Mouse (Mus musculus) bone marrow, adult 2 months (tissue): ENCODE data around the gene Csrp1. TPM values are rescaled to one million over a fixed set of nuclear protein-coding genes. Genes with fewer than 3 reads are reported as not detected.
A peak's percentile ranks its signal among the peaks of the same experiment; 100 is the strongest.

Experiments
- H3K27ac ChIP-seq: fragments of 200-500 bp; 2 replicates; pipeline ENCODE4 v1.5.1; 2012; ENCODE audit warnings: low read depth, mild to moderate bottlenecking, control low read depth, inconsistent platforms, low read length; ENCODE audit not compliant: control insufficient read depth, poor library complexity, insufficient read depth
- H3K4me1 ChIP-seq: fragments of 200-500 bp; 2 replicates; pipeline ENCODE4 v1.6.1; 2011; ENCODE audit warnings: low read length; ENCODE audit not compliant: control insufficient read depth, insufficient read depth
- H3K4me3 ChIP-seq: fragments of 200-500 bp; replicated peaks from 2 replicates; pipeline ENCODE3; 2011; ENCODE audit warnings: mild to moderate bottlenecking, low read depth, low read length, control low read depth; ENCODE audit not compliant: control insufficient read depth
- CTCF ChIP-seq: fragments of 200-500 bp; IDR thresholded peaks from 2 replicates; pipeline ENCODE4 v1.5.1; 2011; ENCODE audit warnings: low read length, control low read depth; ENCODE audit not compliant: control insufficient read depth, insufficient read depth
- POLR2A ChIP-seq: fragments of 200-500 bp; IDR thresholded peaks from 2 replicates; pipeline ENCODE4 v1.6.1; 2011; ENCODE audit warnings: low read depth, mild to moderate bottlenecking, control low read depth, low read length, borderline replicate concordance; ENCODE audit not compliant: control insufficient read depth
- WGBS: fragments of 180-500 bp; shearing (Covaris S2); methylation state at CpG from one replicate; pipeline ENCODE4 v1.1.7; 2018; 5-methylcytosine and 5-hydroxymethylcytosine counted together
- polyA plus RNA-seq: library from polyadenylated mRNA; stranded (reverse); fragments of >200 nt; gene quantifications from 2 replicates; pipeline ENCODE4 v1.2.4, GENCODE M21; 2011; ENCODE audit warnings: low replicate concordance; ENCODE audit not compliant: missing spikeins, insufficient read depth, insufficient read length

The Csrp1 gene
- 61.5 and 109 TPM in 2 replicates for polyA plus RNA-seq

DNA sequence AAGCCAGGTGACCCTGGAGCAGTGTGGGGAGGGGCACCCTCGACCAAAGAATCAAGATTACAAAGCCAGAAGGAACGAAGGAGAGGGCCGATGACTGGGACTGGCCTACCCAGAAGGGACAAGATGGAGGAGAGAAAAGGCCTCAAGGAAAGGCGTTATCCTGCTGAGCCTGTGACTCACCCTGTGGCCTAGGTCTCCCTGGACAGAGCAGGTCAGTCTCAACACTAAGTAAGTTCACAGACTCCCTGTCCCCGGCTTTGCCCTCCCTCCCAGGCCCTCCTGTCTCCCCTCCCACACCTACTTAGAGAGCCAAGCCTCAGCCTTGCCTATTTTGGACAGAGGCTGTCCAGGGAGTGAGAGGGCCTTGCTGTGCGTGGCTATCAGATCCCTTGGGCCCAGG lies at the start of gene Csrp1:
Gene Csrp1 (plus strand): TSS at position 79 of the 400 bp plus-strand sequence.
- 35% methylated on average over 6 of the region's 6 CpGs for WGBS
- no peak within 1 kb of the TSS for H3K4me3 ChIP-seq
- H3K4me1 ChIP-seq = peaks cover under 1% of the 10 kb centered on the region; the same call in 1 of the 2 replicates
- no peak within 1 kb of the TSS for H3K27ac ChIP-seq
- TF ChIP-seq POLR2A = no peak
- TF ChIP-seq CTCF = no peak

- no peak overlapping the region for H3K4me3 ChIP-seq
- WGBS = 9% methylated on average over 13 of the region's 13 CpGs
- H3K4me1 ChIP-seq = no peaks in the 10 kb centered on the region
- TF ChIP-seq POLR2A (no peak), CTCF (peak; percentile 99)
- no peak overlapping the region for H3K27ac ChIP-seq
Observed at GRCm38 (mm10) chr1:135670397-135671130, 49.3 kb upstream of the Csrp1 start.

- no peaks in the 10 kb centered on the region for H3K4me1 ChIP-seq
- no peak overlapping the region for H3K27ac ChIP-seq
- WGBS = 33% methylated on average over 1 of the region's 1 CpGs
- no peak overlapping the region for H3K4me3 ChIP-seq
- no peak for TF ChIP-seq POLR2A
- peak; percentile 30; the same call in 1 of the 2 replicates for TF ChIP-seq CTCF
Observed at GRCm38 (mm10) chr1:135671406-135671805, 48.5 kb upstream of the Csrp1 start.

DNA sequence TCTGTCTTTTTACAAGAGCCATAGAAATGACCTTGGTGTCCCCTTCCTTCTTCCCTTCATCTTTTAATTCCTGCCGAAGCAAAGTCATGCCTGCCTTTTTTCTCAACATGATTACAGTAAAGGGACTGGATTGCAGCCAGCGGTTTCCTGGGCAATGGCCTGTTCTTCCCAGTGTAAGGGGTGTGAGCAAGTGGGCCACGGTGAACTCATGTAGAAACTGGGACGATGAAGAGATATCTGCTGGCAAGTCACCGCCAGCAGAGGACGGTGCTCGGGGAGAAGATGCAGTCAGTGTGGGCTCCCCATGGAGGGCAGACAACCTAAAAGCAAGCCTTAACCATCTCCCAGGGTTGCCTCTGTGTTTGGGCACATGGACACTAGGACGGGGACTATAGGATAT lies 47.9 kb upstream of the Csrp1 start:
- H3K4me1 ChIP-seq = no peaks in the 10 kb centered on the region
- no peak for TF ChIP-seq CTCF
- TF ChIP-seq POLR2A = no peak
- no peak overlapping the region for H3K27ac ChIP-seq
- 80% methylated on average over 8 of the region's 8 CpGs for WGBS
- H3K4me3 ChIP-seq = no peak overlapping the region

DNA sequence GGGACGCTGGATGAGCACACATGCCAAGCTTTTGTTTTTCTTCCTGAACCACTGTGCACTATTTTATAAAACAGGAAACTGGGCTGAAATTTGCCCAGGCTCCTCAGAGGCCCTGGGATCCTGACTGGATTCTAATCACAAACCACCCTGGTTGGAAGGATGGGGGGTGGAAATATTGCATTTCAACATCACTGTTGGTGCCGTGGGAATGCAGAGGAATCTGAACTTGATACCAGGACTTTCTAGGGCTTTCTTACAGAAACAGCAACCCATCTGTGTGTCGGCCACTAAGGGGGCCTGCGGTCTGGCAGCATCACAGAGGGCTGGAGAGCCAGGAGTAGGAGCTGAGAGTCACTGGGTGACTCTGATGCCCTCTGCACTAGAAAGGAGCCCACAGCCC lies 47.5 kb upstream of the Csrp1 start:
- TF ChIP-seq POLR2A = no peak
- TF ChIP-seq CTCF = no peak
- H3K27ac ChIP-seq = no peak overlapping the region
- H3K4me3 ChIP-seq = no peak overlapping the region
- WGBS = 73% methylated on average over 4 of the region's 4 CpGs
- no peaks in the 10 kb centered on the region for H3K4me1 ChIP-seq

DNA sequence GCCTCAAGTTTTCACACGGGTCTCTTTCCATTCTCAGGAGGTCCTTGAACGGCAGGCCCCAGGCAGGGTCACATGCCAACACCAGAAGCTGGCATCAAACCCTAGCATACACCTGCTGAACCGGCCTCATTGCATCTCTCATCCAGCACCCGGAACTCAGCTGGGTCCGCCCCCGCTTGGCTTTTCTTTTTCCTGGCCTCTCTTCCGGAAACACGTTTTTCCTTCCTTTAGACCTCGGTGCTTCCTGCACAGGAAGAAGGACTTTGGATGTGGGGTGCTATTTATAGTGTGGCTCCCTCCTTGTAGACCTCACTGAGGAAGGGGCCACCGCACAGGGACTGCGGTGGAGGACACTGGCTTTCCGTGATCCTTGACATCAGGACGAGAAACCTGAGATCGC lies 46.4 kb upstream of the Csrp1 start:
- Histone ChIP-seq H3K27ac (no peak overlapping the region), H3K4me3 (no peak overlapping the region), H3K4me1 (no peaks in the 10 kb centered on the region)
- TF ChIP-seq POLR2A (no peak), CTCF (no peak)
- 30% methylated on average over 14 of the region's 14 CpGs for WGBS

- H3K27ac ChIP-seq = no peak overlapping the region
- no peaks in the 10 kb centered on the region for H3K4me1 ChIP-seq
- WGBS = 69% methylated on average over 11 of the region's 11 CpGs
- no peak overlapping the region for H3K4me3 ChIP-seq
- TF ChIP-seq POLR2A = no peak
- no peak for TF ChIP-seq CTCF
Observed at GRCm38 (mm10) chr1:135675449-135676129, 44.3 kb upstream of the Csrp1 start.

DNA sequence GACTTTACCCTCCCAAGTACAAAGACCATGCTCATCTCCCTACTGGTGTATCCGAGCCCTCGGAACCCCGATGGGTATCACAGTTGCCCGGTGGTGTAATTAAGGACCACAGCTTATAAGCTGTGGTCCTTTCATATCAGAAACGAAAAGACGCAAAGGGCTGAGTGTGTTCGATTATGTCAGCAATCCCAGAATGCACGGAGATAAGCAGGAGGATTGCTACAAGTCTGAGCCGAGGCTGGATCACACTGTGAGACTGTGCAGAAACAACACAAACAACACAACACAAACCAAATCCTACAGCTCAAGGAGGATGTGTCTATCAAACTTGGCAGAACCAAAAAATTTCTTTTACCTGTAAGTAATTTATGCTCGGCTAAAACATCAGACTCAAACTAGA lies 43.6 kb upstream of the Csrp1 start:
- WGBS = 84% methylated on average over 10 of the region's 10 CpGs

More for the DNA sequence above, 43.6 kb upstream of the Csrp1 start:
- H3K4me1 ChIP-seq = peaks cover 2% of the 10 kb centered on the region; the same call in 1 of the 2 replicates
- no peak overlapping the region for H3K4me3 ChIP-seq
- TF ChIP-seq POLR2A = no peak
- H3K27ac ChIP-seq = no peak overlapping the region
